Comparison of ENCODE assay signal across 8 mouse cellular contexts in genomic region chr8:11544386-11544785, GRCm38 (mm10). TPM values are rescaled to one million over a fixed set of nuclear protein-coding genes. Genes with fewer than 3 reads are reported as not detected.
DNase-seq lines count a peak whose midpoint lies in the region; ATAC-seq and TF ChIP-seq lines count a peak whose summit lies in the region.

No protein-coding gene starts in this region.

- no peak overlapping the region for H3K27ac ChIP-seq in embryonic fibroblast, embryonic 13.5 days (ENCODE audit: insufficient read depth, low read length)
- no peak overlapping the region for H3K27ac ChIP-seq in liver, embryonic 13.5 days
- H3K27ac ChIP-seq in small intestine, adult 2 months (ENCODE audit: insufficient read depth, low read depth, low read length), result no peak overlapping the region

- no peak for ATAC-seq in liver, embryonic 13.5 days (ENCODE audit: low read depth)
- no peak for ATAC-seq in erythroid progenitor cell, adult 5-6 weeks (replicated peaks; ENCODE audit: low FRiP score, poor library complexity, severe bottlenecking)

- H3K4me3 ChIP-seq in embryonic fibroblast, embryonic 13.5 days (ENCODE audit: insufficient read depth, low read length), result no peak overlapping the region
- H3K4me3 ChIP-seq in liver, embryonic 13.5 days (replicated peaks), result no peak overlapping the region
- no peak overlapping the region for H3K4me3 ChIP-seq in small intestine, adult 2 months (ENCODE audit: low read depth, low read length)

- H3K27me3 ChIP-seq in liver, embryonic 13.5 days, result no peaks in the 10 kb centered on the region
- H3K27me3 ChIP-seq in small intestine, adult 2 months (ENCODE audit: control insufficient read depth, insufficient read depth, low read length), result no peaks in the 10 kb centered on the region

- intact Hi-C loops in heart, postnatal 10 days (cut with DNase I), result loop anchor here (1.0 kb wide), 1 partner anchor 155 kb away; no protein-coding TSS in a partner anchor

- no peak overlapping the region for H3K9ac ChIP-seq in liver, embryonic 13.5 days

- no peaks in the 10 kb centered on the region for H3K9me3 ChIP-seq in liver, embryonic 13.5 days (replicated peaks)

- peak; percentile 52; the same call in 1 of the 2 replicates for TF ChIP-seq CTCF in embryonic fibroblast, embryonic 13.5 days (IDR thresholded peaks at IDR 0.05; ENCODE audit: borderline replicate concordance, insufficient read depth, low read length)
- TF ChIP-seq CTCF in small intestine, adult 2 months (IDR thresholded peaks at IDR 0.05; ENCODE audit: extremely low read depth, insufficient read length, insufficient replicate concordance, low read depth, low read length), result peak; percentile 73; the same call in 1 of the 2 replicates

- no peak overlapping the region for H3K4me2 ChIP-seq in liver, embryonic 13.5 days

- 38% methylated on average over 3 of the region's 3 CpGs for WGBS in liver, embryonic 13.5 days (ENCODE audit: insufficient replicate concordance)
- WGBS in small intestine, adult 2 months, result 44% methylated on average over 3 of the region's 3 CpGs

- no peak for TF ChIP-seq POLR2A in embryonic fibroblast, embryonic 13.5 days (IDR thresholded peaks at IDR 0.05; ENCODE audit: low read depth, low read length)
- no peak for TF ChIP-seq POLR2A in small intestine, adult 2 months (IDR thresholded peaks at IDR 0.05; ENCODE audit: low read depth, low read length)

- H3K36me3 ChIP-seq in liver, embryonic 13.5 days, result peaks cover 69% of the 10 kb centered on the region
- peaks cover 28% of the 10 kb centered on the region for H3K36me3 ChIP-seq in small intestine, adult 2 months (ENCODE audit: control insufficient read depth, insufficient read depth, low read length)

- no peaks in the 10 kb centered on the region for H3K4me1 ChIP-seq in embryonic fibroblast, embryonic 13.5 days (ENCODE audit: control insufficient read depth, insufficient read depth, low read length)
- H3K4me1 ChIP-seq in liver, embryonic 13.5 days (replicated peaks), result peaks cover 6% of the 10 kb centered on the region
- H3K4me1 ChIP-seq in small intestine, adult 2 months (ENCODE audit: control insufficient read depth, insufficient read depth, insufficient read length, low read length), result no peaks in the 10 kb centered on the region; the same call in 1 of the 2 replicates

- DNase-seq in heart, postnatal 10 days, result peak; percentile 31 to 65
- no peak for DNase-seq in heart, adult 11 months
- DNase-seq in CD4-positive helper T cell, adult 2 months (ENCODE audit: low read depth, low spot score), result peak; percentile 77
- DNase-seq in adrenal gland, adult 2 months, result peak; percentile 41
- DNase-seq in liver, embryonic 13.5 days, result peak; percentile 48

RNA-seq across cellular contexts. Expression of gene Cars2, which starts 6.2 kb away (rescaled TPM):
- total RNA-seq in heart, postnatal 10 days (2021), result 10 to 100 TPM; 35.1 to 35.9 TPM
- 10 to 100 TPM; 48.0 to 58.2 TPM for total RNA-seq in adrenal gland, adult 2 months (2021)
- polyA plus RNA-seq in adrenal gland, adult 2 months (2012; rRNA removed), result 82.1 and 91.7 TPM in 2 replicates
- 18.4 and 21.7 TPM in 2 replicates for polyA plus RNA-seq in embryonic fibroblast, embryonic 13.5 days (2011; ENCODE audit: insufficient read length, low read depth, missing spikeins)
- 17.9 and 19.4 TPM in 2 replicates for polyA plus RNA-seq in liver, embryonic 13.5 days (2015; fragmentation: Nextera tagmentation; extraction: Ambion mirVana)
- polyA plus RNA-seq in small intestine, adult 2 months (2012; rRNA removed), result 32.0 and 46.2 TPM in 2 replicates
- 6.1 and 44.4 TPM in 2 replicates for total RNA-seq in erythroid progenitor cell, adult 5-6 weeks (2015; ENCODE audit: low replicate concordance)
- 6.8 and 18.5 TPM in 2 replicates for total RNA-seq in erythroid progenitor cell, adult 5-6 weeks (2017; ENCODE audit: low replicate concordance)

RNA-seq across cellular contexts. Expression of gene Ing1, which starts 11.0 kb away (rescaled TPM):
- total RNA-seq in heart, postnatal 10 days (2021), result 10 to 100 TPM; 29.3 to 30.3 TPM
- 10 to 100 TPM; 36.2 to 40.3 TPM for total RNA-seq in adrenal gland, adult 2 months (2021)
- 8.8 and 9.8 TPM in 2 replicates for polyA plus RNA-seq in adrenal gland, adult 2 months (2012; rRNA removed)
- 38.5 and 44.1 TPM in 2 replicates for polyA plus RNA-seq in embryonic fibroblast, embryonic 13.5 days (2011; ENCODE audit: insufficient read length, low read depth, missing spikeins)
- polyA plus RNA-seq in liver, embryonic 13.5 days (2015; fragmentation: Nextera tagmentation; extraction: Ambion mirVana), result 16.3 and 16.5 TPM in 2 replicates
- polyA plus RNA-seq in small intestine, adult 2 months (2012; rRNA removed), result 4.0 and 13.2 TPM in 2 replicates
- 46.1 and 62.0 TPM in 2 replicates for total RNA-seq in erythroid progenitor cell, adult 5-6 weeks (2015; ENCODE audit: low replicate concordance)
- total RNA-seq in erythroid progenitor cell, adult 5-6 weeks (2017; ENCODE audit: low replicate concordance), result 56.3 and 81.8 TPM in 2 replicates

RNA-seq across cellular contexts. Expression of gene Naxd, which starts 47.1 kb away (rescaled TPM):
- 10 to 100 TPM; 40.2 to 41.7 TPM for total RNA-seq in heart, postnatal 10 days (2021)
- total RNA-seq in adrenal gland, adult 2 months (2021), result 10 to 100 TPM; 67.2 to 75.3 TPM
- 103 and 114 TPM in 2 replicates for polyA plus RNA-seq in adrenal gland, adult 2 months (2012; rRNA removed)
- 54.2 and 55.9 TPM in 2 replicates for polyA plus RNA-seq in embryonic fibroblast, embryonic 13.5 days (2011; ENCODE audit: insufficient read length, low read depth, missing spikeins)
- polyA plus RNA-seq in liver, embryonic 13.5 days (2015; fragmentation: Nextera tagmentation; extraction: Ambion mirVana), result 39.6 and 40.4 TPM in 2 replicates
- polyA plus RNA-seq in small intestine, adult 2 months (2012; rRNA removed), result 64.9 and 81.1 TPM in 2 replicates
- total RNA-seq in erythroid progenitor cell, adult 5-6 weeks (2015; ENCODE audit: low replicate concordance), result 20.2 and 42.8 TPM in 2 replicates
- total RNA-seq in erythroid progenitor cell, adult 5-6 weeks (2017; ENCODE audit: low replicate concordance), result 12.9 and 24.0 TPM in 2 replicates
